Mouse (Mus musculus) liver, embryonic 15.5 days (tissue): ENCODE measurements around the gene Gm3043. TPM values are rescaled to one million over a fixed set of nuclear protein-coding genes. Genes with fewer than 3 reads are reported as not detected.
"Not testable (repeated sequence)": the region's sequence is repeated elsewhere in the genome, so short reads cannot be mapped to it uniquely, and the experiment has no call there.

ENCODE experiments used
- ATAC-seq: fragments of 200-750 bp; cut with Nextera tagmentation; 2 replicates; pipeline ENCODE4 v1.8.0; 2017; ENCODE audit warnings: moderate number of reproducible peaks, mild to moderate bottlenecking, moderate library complexity; ENCODE audit not compliant: insufficient read depth
- H3K27ac ChIP-seq: fragments of 300-500 bp; sonication (generic); replicated peaks from 2 replicates; pipeline ENCODE4 v1.5.1; 2015; ENCODE audit warnings: mild to moderate bottlenecking, inconsistent platforms
- H3K27me3 ChIP-seq: fragments of 300-500 bp; sonication (generic); 2 replicates; pipeline ENCODE4 v1.6.1; 2015; ENCODE audit warnings: mild to moderate bottlenecking, inconsistent platforms
- H3K36me3 ChIP-seq: fragments of 300-500 bp; sonication (generic); replicated peaks from 2 replicates; pipeline ENCODE4 v1.6.1; 2015; ENCODE audit warnings: moderate library complexity, mild to moderate bottlenecking, inconsistent platforms
- H3K4me1 ChIP-seq: fragments of 300-500 bp; sonication (generic); replicated peaks from 2 replicates; pipeline ENCODE4 v1.6.1; 2015; ENCODE audit warnings: inconsistent platforms
- H3K4me2 ChIP-seq: fragments of 300-500 bp; sonication (generic); 2 replicates; pipeline ENCODE4 v1.6.1; 2015; ENCODE audit warnings: moderate library complexity, mild to moderate bottlenecking, inconsistent platforms
- H3K4me3 ChIP-seq: fragments of 300-500 bp; sonication (generic); replicated peaks from 2 replicates; pipeline ENCODE4 v1.5.1; 2015; ENCODE audit warnings: mild to moderate bottlenecking, inconsistent platforms
- H3K9ac ChIP-seq: fragments of 300-500 bp; sonication (generic); 2 replicates; pipeline ENCODE4 v1.6.1; 2015; ENCODE audit warnings: moderate library complexity, mild to moderate bottlenecking, inconsistent platforms
- H3K9me3 ChIP-seq: fragments of 300-500 bp; sonication (generic); replicated peaks from 2 replicates; pipeline ENCODE4 v1.6.1; 2016; ENCODE audit warnings: inconsistent platforms
- WGBS: fragments of 180-500 bp; shearing (Covaris S2); methylation state at CpG from one replicate; pipeline ENCODE4 v1.1.7; 2015; ENCODE audit warnings: mixed read lengths; ENCODE audit not compliant: insufficient replicate concordance; 5-methylcytosine and 5-hydroxymethylcytosine counted together
- polyA plus RNA-seq: library from polyadenylated mRNA; unstranded; fragments of >200 nt; fragmentation: Nextera tagmentation; extraction: Ambion mirVana; gene quantifications from 2 replicates; pipeline ENCODE4 v1.2.1, GENCODE M21; 2015

Gm3043 gene
- not detected in 2 replicates for polyA plus RNA-seq

DNA sequence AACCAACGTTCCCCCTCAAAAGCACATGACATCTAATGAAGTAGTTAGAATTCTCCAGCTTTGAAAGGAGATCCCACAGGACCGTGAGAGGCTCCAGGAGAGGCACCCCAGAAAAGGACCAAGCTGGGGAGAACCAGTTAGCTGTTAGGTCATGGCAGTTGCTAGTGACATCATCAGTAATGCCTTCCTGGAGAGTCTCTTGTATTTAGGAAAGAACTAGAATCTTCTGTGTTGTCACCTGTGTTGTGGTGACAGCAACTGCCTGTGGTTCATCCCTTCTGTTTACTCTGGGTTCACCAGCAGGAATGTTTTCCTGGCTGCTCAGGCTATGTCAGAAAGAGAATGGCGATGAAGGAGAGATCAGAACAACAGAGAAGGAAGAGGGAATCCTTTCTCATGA, at the start of gene Gm3043:
TSS of gene Gm3043 (plus strand) at position 301 of the 400 bp plus-strand sequence.
- no CpG with 5 or more reads among the region's 3 CpGs for WGBS
- H3K27me3 ChIP-seq, ATAC-seq, H3K4me3 ChIP-seq, H3K4me1 ChIP-seq, H3K9ac ChIP-seq, H3K9me3 ChIP-seq, H3K4me2 ChIP-seq, H3K27ac ChIP-seq, H3K36me3 ChIP-seq: not testable (repeated sequence)

DNA sequence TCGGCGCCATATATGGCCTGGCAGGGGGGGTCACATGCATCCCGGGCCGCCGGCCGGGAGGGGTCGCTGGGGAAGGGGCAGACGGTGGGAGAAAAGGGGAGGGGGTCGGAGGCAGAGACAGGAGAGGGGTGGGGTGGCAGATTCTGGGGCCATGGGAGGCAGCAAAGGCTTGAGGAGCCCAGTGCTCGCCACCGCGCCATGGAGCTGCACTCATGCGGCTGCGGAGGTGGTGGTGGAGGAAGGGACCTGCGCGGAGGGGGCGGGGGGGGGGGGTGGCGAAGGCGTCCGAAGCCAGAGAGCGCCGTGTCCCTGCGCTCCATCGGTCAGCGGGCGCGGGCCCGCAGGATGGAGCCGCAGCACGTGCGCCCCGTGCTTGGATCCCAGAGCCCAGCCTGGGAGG, 36.9 kb upstream of the Gm3043 start, which contains the start of gene Gm3020:
TSS of gene Gm3020 (plus strand) at position 301 of the 400 bp plus-strand sequence.
- ATAC-seq, H3K4me2 ChIP-seq, H3K4me3 ChIP-seq, H3K9me3 ChIP-seq, H3K36me3 ChIP-seq, H3K27ac ChIP-seq, H3K9ac ChIP-seq, H3K4me1 ChIP-seq, H3K27me3 ChIP-seq: not testable (repeated sequence)
- no CpG with 5 or more reads among the region's 32 CpGs for WGBS

Other genes starting within 250 kb of the Gm3043 start
- not detected in 2 replicates for gene Gm10408, start 239.4 kb upstream of the Gm3043 start, polyA plus RNA-seq
- gene Gm3012, start 54.3 kb upstream of the Gm3043 start, polyA plus RNA-seq = not detected in 2 replicates
- gene Gm3020, start 36.8 kb upstream of the Gm3043 start, polyA plus RNA-seq = not detected in 2 replicates
- 0.05 TPM in 1 of 2 replicates, not detected in the other for gene Gm3002, start 121.3 kb downstream of the Gm3043 start, polyA plus RNA-seq
- not detected in 2 replicates for gene Gm3033, start 157.5 kb downstream of the Gm3043 start, polyA plus RNA-seq
- gene Gm2916, start 195.4 kb downstream of the Gm3043 start, polyA plus RNA-seq = not detected in 2 replicates
- not detected in 2 replicates for gene Gm3029, start 243.0 kb downstream of the Gm3043 start, polyA plus RNA-seq